Mouse (Mus musculus): ENCODE measurements around the gene Rora.

The Rora gene

DNA sequence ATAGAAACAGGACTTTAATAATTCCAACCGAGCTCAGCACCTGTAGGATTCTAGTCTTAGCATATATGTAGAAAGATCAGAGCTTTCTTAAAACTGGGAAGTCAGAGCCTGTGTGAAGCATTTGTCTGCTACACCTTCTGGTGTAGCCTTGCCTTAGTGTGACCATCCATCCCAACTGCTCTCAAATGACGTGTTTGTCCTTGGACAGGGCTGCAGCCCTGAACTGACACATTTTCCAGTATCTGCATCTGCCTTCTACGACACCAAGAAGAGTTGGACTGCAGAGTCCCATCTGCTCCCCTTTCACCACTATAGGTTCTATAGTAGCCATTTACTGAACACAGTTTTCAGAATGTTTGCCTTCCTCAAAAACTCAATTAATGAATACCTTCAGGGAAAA, 776.9 kb downstream of the Rora start:
- no peak for DNase-seq (ENCODE audit: low spot score)

GRCm38 (mm10) chr9:69431863-69432555, 778.4 kb downstream of the Rora start:
- DNase-seq (ENCODE audit: low spot score): peak; percentile 21

DNA sequence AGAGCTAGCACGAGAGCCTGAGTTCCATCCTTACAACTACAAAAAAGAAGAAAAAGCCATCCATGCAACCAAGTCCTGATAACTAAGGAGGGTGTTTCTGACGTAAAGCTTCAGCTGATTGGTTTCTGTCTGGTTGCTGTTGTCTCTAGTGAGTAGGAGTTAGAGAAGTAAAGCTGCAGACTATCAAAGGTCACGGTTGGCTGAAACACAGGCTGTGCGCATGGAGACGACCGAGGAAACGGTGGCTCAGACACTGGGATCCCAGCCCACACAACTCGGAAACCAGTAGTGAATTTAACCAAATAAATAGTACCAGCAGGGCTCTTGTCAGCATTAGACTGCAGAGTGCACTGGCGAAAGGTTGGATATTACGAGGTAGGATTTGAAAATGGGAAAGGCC, 781.6 kb downstream of the Rora start:
- peak; percentile 39 for DNase-seq (ENCODE audit: low spot score)

DNA sequence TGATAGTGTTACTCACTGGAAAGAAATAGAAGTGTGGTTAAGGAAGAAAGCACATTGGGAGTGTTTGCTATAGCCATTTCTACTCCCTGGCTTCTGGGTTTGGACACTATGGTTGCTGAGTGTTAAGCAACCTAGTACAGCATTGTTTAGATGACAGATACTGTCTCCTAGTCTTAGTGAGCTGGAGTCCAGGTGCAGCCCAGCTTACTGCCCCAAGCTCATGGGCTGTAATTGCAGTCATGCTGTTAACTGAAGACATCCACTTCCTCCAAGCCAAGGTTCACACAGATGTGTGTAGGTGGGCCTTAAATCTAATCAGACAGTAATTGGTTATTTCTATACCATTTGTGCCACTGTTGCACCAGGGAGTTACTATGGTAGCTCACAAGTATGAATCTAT, 782.1 kb downstream of the Rora start:
- DNase-seq (ENCODE audit: low spot score): no peak
